Mouse (Mus musculus) midbrain, postnatal 0 days (tissue): ENCODE results near the gene Fxyd2. TPM values are rescaled to one million over a fixed set of nuclear protein-coding genes. Genes with fewer than 3 reads are reported as not detected.

Experiments used
- ATAC-seq: fragments of 200-750 bp; cut with Nextera tagmentation; 2 replicates; pipeline ENCODE4 v1.8.0; 2017; ENCODE audit warnings: moderate number of reproducible peaks, mild to moderate bottlenecking, moderate TSS enrichment, moderate library complexity; ENCODE audit not compliant: low FRiP score
- DNase-seq: peaks from one replicate; pipeline ENCODE4 v3.0.0-alpha.2; 2015; ENCODE audit warnings: low spot score
- H3K27ac ChIP-seq: fragments of 300-500 bp; sonication (generic); 2 replicates; pipeline ENCODE4 v1.5.1; 2014; ENCODE audit warnings: low read depth, mild to moderate bottlenecking, low read length, mixed read lengths
- H3K27me3 ChIP-seq: fragments of 300-500 bp; sonication (generic); 2 replicates; pipeline ENCODE4 v1.6.1; 2014; ENCODE audit warnings: low read length, control low read depth, mixed read lengths; ENCODE audit not compliant: insufficient read depth
- H3K36me3 ChIP-seq: fragments of 300-500 bp; sonication (generic); 2 replicates; pipeline ENCODE4 v1.6.1; 2014; ENCODE audit warnings: low read length, control low read depth, mixed read lengths; ENCODE audit not compliant: insufficient read depth
- H3K4me1 ChIP-seq: fragments of 300-500 bp; sonication (generic); 2 replicates; pipeline ENCODE4 v1.6.1; 2014; ENCODE audit warnings: mild to moderate bottlenecking, control low read depth, antibody characterized with exemption, low read length, mixed read lengths; ENCODE audit not compliant: insufficient read depth
- H3K4me2 ChIP-seq: fragments of 300-500 bp; sonication (generic); 2 replicates; pipeline ENCODE4 v1.6.1; 2014; ENCODE audit warnings: low read depth, mild to moderate bottlenecking, low read length, mixed read lengths; ENCODE audit not compliant: poor library complexity, severe bottlenecking
- H3K4me3 ChIP-seq: fragments of 300-500 bp; sonication (generic); 2 replicates; pipeline ENCODE4 v1.5.1; 2014; ENCODE audit warnings: low read depth, mild to moderate bottlenecking, low read length, moderate library complexity
- H3K9ac ChIP-seq: fragments of 300-500 bp; sonication (generic); replicated peaks from 2 replicates; pipeline ENCODE4 v1.6.1; 2014; ENCODE audit warnings: mild to moderate bottlenecking, low read length, moderate library complexity, mixed read lengths; ENCODE audit not compliant: poor library complexity, severe bottlenecking
- H3K9me3 ChIP-seq: fragments of 300-500 bp; sonication (generic); 2 replicates; pipeline ENCODE4 v1.6.1; 2016; ENCODE audit warnings: low read length, control low read depth
- CTCF ChIP-seq: IDR thresholded peaks from 2 replicates; pipeline ENCODE4 v1.5.1; 2016; ENCODE audit warnings: antibody characterized with exemption, mild to moderate bottlenecking
- WGBS: fragments of 180-500 bp; shearing (Covaris S2); extraction: QIAGEN DNeasy Blood & Tissue Kit; methylation state at CpG from one replicate; pipeline ENCODE4 v1.1.7; 2014; 5-methylcytosine and 5-hydroxymethylcytosine counted together
- polyA plus RNA-seq: library from polyadenylated mRNA; unstranded; fragments of >200 nt; fragmentation: Nextera tagmentation; extraction: Ambion mirVana; gene quantifications from 2 replicates; pipeline ENCODE4 v1.2.1, GENCODE M21; 2015
- total RNA-seq: library from RNA; depleted of rRNA; stranded (reverse); fragments of >200 nt; gene quantifications from 2 replicates; pipeline ENCODE4 v1.2.3, GENCODE M21; 2014; rRNA removed

Fxyd2 gene
- total and polyA plus RNA-seq, 2 experiments from 2014 or later: 21.0 to 40.8 TPM

DNA sequence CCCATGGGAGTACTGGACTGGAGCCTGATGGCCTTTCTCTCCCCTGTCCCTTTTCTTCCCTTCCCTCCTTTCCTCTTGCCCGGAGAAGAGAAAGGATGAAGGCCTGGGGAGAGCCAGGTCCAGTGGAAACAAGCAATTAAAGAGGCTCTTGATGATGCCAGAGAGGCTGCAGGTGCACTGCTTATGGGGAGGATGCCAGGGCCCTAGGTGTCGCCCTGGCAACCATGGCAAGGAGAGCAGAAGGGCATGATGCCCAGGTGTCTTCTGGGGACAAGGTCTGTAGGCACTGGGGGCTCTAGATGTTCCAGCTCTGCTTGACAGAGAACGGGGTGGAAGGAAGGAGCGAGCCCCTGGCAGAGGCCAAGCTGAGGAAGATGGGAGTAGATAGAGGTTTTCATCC, 50.2 kb downstream of the Fxyd2 start:
- TF ChIP-seq CTCF: no peak
- Histone ChIP-seq H3K4me3 (no peak overlapping the region), H3K9ac (no peak overlapping the region), H3K27ac (no peak overlapping the region), H3K36me3 (peaks cover 15% of the 10 kb centered on the region), H3K27me3 (no peaks in the 10 kb centered on the region), H3K9me3 (no peaks in the 10 kb centered on the region), H3K4me2 (no peak overlapping the region), H3K4me1 (no peaks in the 10 kb centered on the region)
- no peak for ATAC-seq
- WGBS: 64% methylated on average over 4 of the region's 4 CpGs
- no peak for DNase-seq

DNA sequence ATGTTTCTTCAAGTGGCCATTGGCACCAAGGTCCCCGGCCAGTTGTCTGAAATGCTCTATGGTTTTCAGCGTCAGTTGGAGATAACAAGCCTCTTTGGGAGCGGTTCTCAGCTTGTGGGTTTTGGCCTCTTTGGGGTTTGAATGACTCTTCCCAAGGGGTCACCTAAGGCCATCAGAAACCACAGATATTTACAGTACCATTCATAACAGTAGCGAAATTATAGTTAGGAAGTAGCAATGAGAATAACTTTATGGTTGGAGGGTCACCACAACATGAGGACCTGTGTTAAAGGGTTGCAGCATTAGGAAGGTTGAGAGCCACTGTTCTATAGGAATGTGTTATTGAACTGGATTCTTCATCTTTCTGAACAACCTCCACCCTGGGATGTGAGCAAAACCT, 51.9 kb downstream of the Fxyd2 start:
- 93% methylated on average over 4 of the region's 4 CpGs for WGBS
- no peak for TF ChIP-seq CTCF

GRCm38 (mm10) chr9:45454032-45454431, 54.6 kb downstream of the Fxyd2 start:
- no peaks in the 10 kb centered on the region for H3K27me3 ChIP-seq
- H3K27ac ChIP-seq: no peak overlapping the region
- ATAC-seq: no peak
- H3K4me1 ChIP-seq: no peaks in the 10 kb centered on the region
- 83% methylated on average over 10 of the region's 10 CpGs for WGBS
- no peaks in the 10 kb centered on the region for H3K9me3 ChIP-seq
- no peak for DNase-seq
- H3K9ac ChIP-seq: no peak overlapping the region
- H3K4me3 ChIP-seq: no peak overlapping the region
- no peak for TF ChIP-seq CTCF
- no peak overlapping the region for H3K4me2 ChIP-seq
- H3K36me3 ChIP-seq: peaks cover 8% of the 10 kb centered on the region; the same call in 1 of the 2 replicates

More for the DNA sequence above, 51.9 kb downstream of the Fxyd2 start:
- peaks cover 15% of the 10 kb centered on the region for H3K36me3 ChIP-seq
- ATAC-seq (no peak), DNase-seq (no peak)
- no peak overlapping the region for H3K9ac ChIP-seq
- no peaks in the 10 kb centered on the region for H3K27me3 ChIP-seq
- no peak overlapping the region for H3K27ac ChIP-seq
- no peaks in the 10 kb centered on the region for H3K9me3 ChIP-seq
- no peak overlapping the region for H3K4me2 ChIP-seq
- no peaks in the 10 kb centered on the region for H3K4me1 ChIP-seq
- H3K4me3 ChIP-seq: no peak overlapping the region

DNA sequence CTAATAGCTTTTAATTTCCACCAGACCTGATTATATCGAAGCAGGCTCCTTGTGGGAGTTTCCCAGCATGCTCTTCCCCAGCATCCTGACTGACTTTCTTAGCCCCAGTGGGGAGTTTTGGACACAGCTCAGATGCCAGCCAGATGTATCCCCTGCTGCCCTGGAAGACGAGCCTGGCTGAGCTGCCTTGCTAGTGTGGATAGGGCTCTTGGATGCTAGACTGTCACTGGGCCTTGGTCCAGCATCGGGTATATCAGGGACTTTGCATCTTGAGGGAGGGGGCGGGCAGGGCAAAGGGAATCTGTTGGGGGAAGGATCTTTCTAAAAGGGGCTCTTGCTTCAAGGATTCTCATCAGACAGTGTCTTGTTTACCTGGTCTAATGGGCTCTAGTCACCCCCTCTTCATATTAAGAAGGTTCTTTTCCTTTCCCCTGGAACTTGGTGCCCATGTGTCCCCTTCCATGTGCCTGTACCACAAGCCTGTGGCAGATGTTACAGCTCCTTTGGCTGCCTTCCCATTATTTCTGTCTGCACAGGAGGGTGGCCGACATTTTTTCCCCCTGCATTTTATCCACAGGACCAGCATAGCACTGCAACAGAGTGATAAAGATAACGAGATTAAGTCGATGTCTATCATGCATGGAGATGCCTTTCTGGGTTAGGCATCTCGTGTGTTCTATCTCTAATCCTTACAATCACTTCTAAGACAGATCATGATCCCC, 55.6 kb downstream of the Fxyd2 start:
- Histone ChIP-seq H3K27ac (no peak overlapping the region), H3K9me3 (no peaks in the 10 kb centered on the region), H3K4me1 (no peaks in the 10 kb centered on the region), H3K9ac (no peak overlapping the region), H3K4me2 (no peak overlapping the region), H3K4me3 (no peak overlapping the region), H3K27me3 (no peaks in the 10 kb centered on the region), H3K36me3 (peaks cover 8% of the 10 kb centered on the region; the same call in 1 of the 2 replicates)
- DNase-seq (peak; percentile 46), ATAC-seq (no peak)
- WGBS: 39% methylated on average over 8 of the region's 8 CpGs
- TF ChIP-seq CTCF: no peak

DNA sequence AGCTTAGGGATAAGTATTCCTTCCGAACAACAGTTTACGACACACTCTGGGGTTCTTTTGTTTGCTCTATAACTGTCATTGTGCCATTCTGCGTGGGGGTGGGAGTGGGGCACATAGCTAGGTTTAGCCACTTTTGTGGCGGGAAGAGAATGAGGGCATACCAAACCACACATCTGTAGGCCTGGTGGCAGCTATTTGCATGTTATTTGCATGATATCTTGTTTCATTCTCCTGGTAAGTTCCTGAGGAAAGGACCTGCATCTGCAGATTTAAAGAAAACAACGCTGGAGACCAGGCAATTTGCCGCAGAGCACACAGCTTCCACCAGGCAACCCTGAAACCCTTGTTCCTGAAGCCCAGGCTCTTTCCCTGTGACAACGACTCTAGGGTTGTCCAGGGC, 57.7 kb downstream of the Fxyd2 start:
- 40% methylated on average over 7 of the region's 7 CpGs for WGBS
- no peak for TF ChIP-seq CTCF
- no peaks in the 10 kb centered on the region for H3K9me3 ChIP-seq
- no peak overlapping the region for H3K9ac ChIP-seq
- H3K4me3 ChIP-seq: no peak overlapping the region
- H3K36me3 ChIP-seq: no peaks in the 10 kb centered on the region
- no peak for DNase-seq
- no peak overlapping the region for H3K27ac ChIP-seq
- no peaks in the 10 kb centered on the region for H3K4me1 ChIP-seq
- ATAC-seq: no peak
- H3K27me3 ChIP-seq: no peaks in the 10 kb centered on the region
- H3K4me2 ChIP-seq: no peak overlapping the region

- Histone ChIP-seq H3K9ac (no peak overlapping the region), H3K9me3 (no peaks in the 10 kb centered on the region), H3K4me1 (no peaks in the 10 kb centered on the region), H3K36me3 (no peaks in the 10 kb centered on the region), H3K4me2 (no peak overlapping the region), H3K27me3 (no peaks in the 10 kb centered on the region), H3K4me3 (no peak overlapping the region), H3K27ac (no peak overlapping the region)
- peak; percentile 22 for DNase-seq
- WGBS: 44% methylated on average over 14 of the region's 14 CpGs
- no peak for TF ChIP-seq CTCF
- ATAC-seq: no peak
Measured at GRCm38 (mm10) chr9:45458363-45458762, 58.9 kb downstream of the Fxyd2 start.

Other genes starting within 250 kb of the Fxyd2 start
- not detected in 2 replicates for gene BC049352, start 217.7 kb upstream of the Fxyd2 start, total RNA-seq
- 0.26 TPM in 1 of 2 replicates, not detected in the other for gene BC049352, start 217.7 kb upstream of the Fxyd2 start, polyA plus RNA-seq
- 0.11 TPM in 1 of 2 replicates, not detected in the other for gene Tmprss4, start 195.6 kb upstream of the Fxyd2 start, total RNA-seq
- not detected in 2 replicates for gene Tmprss4, start 195.6 kb upstream of the Fxyd2 start, polyA plus RNA-seq
- 0.90 and 1.4 TPM in 2 replicates for gene Il10ra, start 130.5 kb upstream of the Fxyd2 start, total RNA-seq
- 0.81 and 0.87 TPM in 2 replicates for gene Il10ra, start 130.5 kb upstream of the Fxyd2 start, polyA plus RNA-seq
- 0.05 TPM in 1 of 2 replicates, not detected in the other for gene Tmprss13, start 80.6 kb upstream of the Fxyd2 start, total RNA-seq
- gene Tmprss13, start 80.6 kb upstream of the Fxyd2 start, polyA plus RNA-seq: not detected in 2 replicates
- gene Fxyd6, start 29.5 kb upstream of the Fxyd2 start, total RNA-seq: 482 and 524 TPM in 2 replicates
- 944 and 984 TPM in 2 replicates for gene Fxyd6, start 29.5 kb upstream of the Fxyd2 start, polyA plus RNA-seq
- 39.1 and 42.1 TPM in 2 replicates for gene Dscaml1, start 27.0 kb downstream of the Fxyd2 start, total RNA-seq
- gene Dscaml1, start 27.0 kb downstream of the Fxyd2 start, polyA plus RNA-seq: 14.4 and 14.6 TPM in 2 replicates